Mouse (Mus musculus): ENCODE results near the gene St3gal3.

DNA sequence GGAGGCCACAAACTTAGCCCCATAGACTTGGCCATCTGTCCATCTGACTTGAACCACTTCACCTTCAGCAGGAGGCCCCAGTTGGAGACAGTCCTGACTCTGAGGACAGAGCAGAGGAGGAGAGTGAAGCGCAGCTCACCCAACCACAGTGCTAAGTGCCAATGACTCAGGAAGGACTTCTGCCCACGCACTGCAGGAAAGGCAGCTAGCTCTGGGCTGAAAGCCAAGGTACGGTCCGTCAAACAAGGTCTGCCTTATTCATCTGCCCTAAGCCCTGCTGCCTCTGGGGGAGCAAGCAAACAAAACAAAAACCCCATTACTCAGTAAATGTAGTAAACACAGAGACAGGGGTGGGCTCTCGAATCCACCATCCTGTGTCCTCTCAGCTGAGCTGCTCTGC, 4.2 kb upstream of the St3gal3 start:
- TF ChIP-seq CTCF (IDR thresholded peaks at IDR 0.05; ENCODE audit: low read depth, low read length) (no peak), GATA1 (IDR thresholded peaks at IDR 0.05; ENCODE audit: borderline replicate concordance, low read length) (no peak), POLR2AphosphoS5 (IDR thresholded peaks at IDR 0.05; ENCODE audit: insufficient replicate concordance, low read depth, low read length) (no peak)

All from G1E (cell line).